Mouse (Mus musculus) ES-E14 (cell line): ENCODE measurements around the gene Rarb. TPM values are rescaled to one million over a fixed set of nuclear protein-coding genes. Genes with fewer than 3 reads are reported as not detected.
"Not testable (repeated sequence)": the region's sequence is repeated elsewhere in the genome, so short reads cannot be mapped to it uniquely, and the experiment has no call there.

Source experiments
- DNase-seq: peaks from one replicate; pipeline ENCODE4 v3.0.0-alpha.2; 2013; ENCODE audit warnings: low read depth, low spot score
- H3K27ac ChIP-seq: 2 replicates; pipeline ENCODE4 v1.5.1; 2012; ENCODE audit warnings: low read depth, mild to moderate bottlenecking, low read length, moderate library complexity, mixed read lengths; ENCODE audit not compliant: poor library complexity, insufficient read depth, severe bottlenecking
- H3K36me3 ChIP-seq: 2 replicates; pipeline ENCODE4 v1.6.1; 2012; ENCODE audit warnings: mild to moderate bottlenecking, low read length, moderate library complexity, mixed read lengths; ENCODE audit not compliant: control insufficient read depth, poor library complexity, insufficient read depth, severe bottlenecking
- H3K4me1 ChIP-seq, 2 experiments: fragments of 150-350 bp in 1 of 2; sonication (generic) in 1 of 2; 2 replicates each; pipeline ENCODE4 v1.6.1; 2012; ENCODE audit warnings: low read length in 2 of 2, mild to moderate bottlenecking in 1 of 2, mixed read lengths in 1 of 2; ENCODE audit not compliant: control insufficient read depth in 2 of 2, insufficient read depth in 2 of 2, poor library complexity in 1 of 2
- H3K4me3 ChIP-seq, 2 experiments: fragments of 150-350 bp in 1 of 2; sonication (generic) in 1 of 2; 2 replicates each; pipeline ENCODE4 v1.5.1; 2012; ENCODE audit warnings: low read length in 2 of 2, low read depth in 1 of 2, mild to moderate bottlenecking in 1 of 2, mixed read lengths in 1 of 2; ENCODE audit not compliant: insufficient read depth in 1 of 2, poor library complexity in 1 of 2, severe bottlenecking in 1 of 2
- H3K9ac ChIP-seq: 2 replicates; pipeline ENCODE4 v1.6.1; 2012; ENCODE audit warnings: low read depth, mild to moderate bottlenecking, low read length, mixed read lengths; ENCODE audit not compliant: poor library complexity, insufficient read depth, severe bottlenecking
- H3K9me3 ChIP-seq: fragments of 150-350 bp; sonication (generic); 2 replicates; pipeline ENCODE4 v1.6.1; 2012; ENCODE audit warnings: low read depth, mild to moderate bottlenecking, low read length; ENCODE audit not compliant: control insufficient read depth, insufficient read depth
- CHD2 ChIP-seq: IDR thresholded peaks from 2 replicates; pipeline ENCODE4 v1.6.1; 2014; ENCODE audit warnings: mild to moderate bottlenecking, low read depth, low read length, inconsistent platforms
- HCFC1 ChIP-seq: IDR thresholded peaks from 2 replicates; pipeline ENCODE4 v1.6.1; 2012; ENCODE audit warnings: low read length, inconsistent platforms, borderline replicate concordance; ENCODE audit not compliant: insufficient read depth
- MAFK ChIP-seq: IDR thresholded peaks from 2 replicates; pipeline ENCODE4 v1.6.1; 2014; ENCODE audit warnings: mild to moderate bottlenecking, low read depth, low read length, inconsistent platforms; ENCODE audit not compliant: insufficient read depth
- ZC3H11A ChIP-seq: IDR thresholded peaks from 2 replicates; pipeline ENCODE4 v1.6.1; 2012; ENCODE audit warnings: low read depth, mild to moderate bottlenecking, inconsistent platforms, low read length, borderline replicate concordance
- ZNF384 ChIP-seq: IDR thresholded peaks from 2 replicates; pipeline ENCODE4 v1.6.1; 2012; ENCODE audit warnings: low read depth, low read length, inconsistent platforms
- in situ Hi-C, 2 experiments: fragments of 600-800 bp; cut with MboI; formaldehyde crosslinking; loops; one replicate each; pipeline ENCODE4 v1.15.1; 2025; ENCODE audit warnings: low sequenced_read_pairs in 2 of 2, inconsistent platforms in 1 of 2; ENCODE audit not compliant: unreplicated experiment in 2 of 2
- total RNA-seq: library from RNA; depleted of rRNA; stranded (reverse); fragments of 300-350 nt; gene quantifications from 2 replicates; pipeline ENCODE4 v1.2.3, GENCODE M21; 2012

The Rarb gene
- total RNA-seq, 1 experiment = 1.2 TPM

DNA sequence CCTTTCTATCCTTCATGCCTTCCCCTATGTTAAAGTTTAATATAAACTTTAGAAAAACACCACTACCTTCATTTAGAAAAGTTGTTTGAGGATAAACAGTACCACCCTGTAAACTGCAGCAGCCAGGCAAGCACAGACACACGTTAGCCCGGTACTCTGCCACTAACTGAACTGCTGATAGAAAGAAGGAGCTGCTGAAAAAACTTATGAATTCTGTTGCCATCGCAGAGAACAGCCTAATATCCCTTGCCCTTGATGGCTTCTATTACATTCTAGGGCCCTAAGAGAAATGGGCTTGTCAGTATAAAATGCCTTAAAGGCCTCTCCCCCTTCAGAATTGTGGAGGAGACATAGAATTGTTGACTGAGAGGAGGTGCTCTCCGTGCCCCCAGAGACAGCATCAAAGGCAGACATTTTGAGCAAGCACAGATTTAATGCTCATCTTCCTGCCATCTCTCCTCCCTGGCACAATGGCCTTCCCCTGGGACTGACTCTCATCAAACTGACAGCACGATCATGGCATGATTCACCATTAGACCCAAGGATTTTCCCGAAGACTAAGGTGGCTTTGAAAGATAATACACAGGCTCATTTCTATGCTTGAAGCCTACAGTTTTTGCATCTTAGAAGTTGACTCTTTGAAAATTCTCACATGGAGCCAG is 60.1 kb downstream of the Rarb start:
- in situ Hi-C loops = no loop called here
- no peak for DNase-seq
- no peak overlapping the region for H3K4me3 ChIP-seq

DNA sequence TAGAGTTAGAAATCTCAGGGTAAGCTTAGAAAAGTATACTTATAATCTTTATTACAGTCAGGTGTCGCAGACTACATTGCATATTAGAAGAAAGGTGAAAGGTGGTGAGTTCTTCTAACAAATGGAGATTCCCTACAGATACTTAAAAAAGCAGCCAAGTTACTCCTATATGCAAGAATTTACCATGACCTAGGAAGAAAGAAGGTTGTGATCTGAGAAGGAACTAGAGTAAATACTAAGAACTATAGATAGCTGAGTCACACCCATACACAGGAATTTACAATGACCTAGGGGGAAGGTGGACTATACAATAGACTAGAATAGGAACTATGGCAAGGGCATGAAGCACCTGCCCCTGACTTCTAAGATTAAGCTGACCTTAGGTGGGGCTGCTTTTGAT is 63.4 kb downstream of the Rarb start:
- H3K27ac ChIP-seq, H3K9ac ChIP-seq, H3K4me3 ChIP-seq, H3K36me3 ChIP-seq, H3K4me1 ChIP-seq, H3K9me3 ChIP-seq, in situ Hi-C loops, DNase-seq: not testable (repeated sequence)

More for the DNA sequence above, 60.1 kb downstream of the Rarb start:
- Histone ChIP-seq H3K4me1 (no peaks in the 10 kb centered on the region), H3K9ac (no peak overlapping the region), H3K27ac (no peak overlapping the region), H3K9me3 (no peaks in the 10 kb centered on the region), H3K36me3 (no peaks in the 10 kb centered on the region)
- no peak for TF ChIP-seq ZC3H11A
- no peak for TF ChIP-seq HCFC1
- TF ChIP-seq MAFK = no peak
- no peak for TF ChIP-seq ZNF384
- no peak for TF ChIP-seq CHD2

DNA sequence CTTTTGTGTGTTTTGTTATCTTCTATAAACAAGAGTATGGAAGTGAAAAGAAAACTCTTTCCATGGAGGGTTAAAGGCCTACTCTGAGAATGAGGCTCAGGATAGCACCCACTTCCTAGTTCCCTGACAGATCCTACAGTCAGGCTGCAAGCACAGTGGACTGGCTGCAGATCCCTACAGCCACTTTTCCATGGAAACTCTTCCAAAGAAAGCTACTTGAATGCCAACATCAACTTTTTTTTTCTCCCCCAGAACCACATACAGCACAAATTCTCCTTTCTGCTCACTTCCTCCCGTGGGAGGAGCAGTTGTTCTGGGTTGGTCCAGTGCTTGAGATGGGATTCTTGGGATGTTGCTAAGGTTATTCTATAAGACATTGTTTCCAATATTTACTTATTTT is 66.3 kb downstream of the Rarb start:
- DNase-seq = no peak
- no peaks in the 10 kb centered on the region for H3K36me3 ChIP-seq
- no peak overlapping the region for H3K9ac ChIP-seq

DNA sequence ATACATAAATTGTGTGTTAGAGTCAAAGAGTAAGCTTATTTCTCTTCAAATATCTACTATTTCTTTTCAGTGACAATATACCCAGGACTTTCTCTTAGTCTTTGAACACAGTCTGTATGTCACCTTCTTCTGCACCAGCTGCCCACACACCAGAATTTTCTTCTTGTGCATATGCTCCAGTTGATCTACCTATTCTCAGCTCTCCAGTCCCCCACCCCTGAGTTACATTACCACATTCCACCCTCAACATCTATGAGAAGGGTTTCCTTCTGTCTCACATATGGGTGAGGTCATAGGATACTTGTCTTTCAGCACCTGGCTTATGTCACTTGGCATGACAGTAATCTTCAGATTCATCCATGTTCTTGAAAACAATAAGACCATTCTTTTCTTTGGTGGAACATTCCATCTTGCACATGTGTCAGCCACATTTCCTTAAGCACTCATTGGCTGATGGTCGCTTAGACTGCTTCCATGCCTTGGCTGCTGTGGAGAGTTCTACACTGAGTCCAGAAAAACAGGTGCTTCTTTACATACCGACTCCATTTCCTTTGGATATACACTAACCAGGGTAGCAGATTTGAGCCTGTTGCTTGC is 71.9 kb downstream of the Rarb start:
- Histone ChIP-seq H3K36me3 (no peaks in the 10 kb centered on the region), H3K4me1 (no peaks in the 10 kb centered on the region), H3K9me3 (no peaks in the 10 kb centered on the region), H3K4me3 (no peak overlapping the region), H3K9ac (no peak overlapping the region), H3K27ac (no peak overlapping the region)
- DNase-seq = no peak
- TF ChIP-seq CHD2 (no peak), MAFK (no peak), ZNF384 (no peak), HCFC1 (no peak), ZC3H11A (no peak)
- in situ Hi-C loops = no loop called here

More for the DNA sequence above, 66.3 kb downstream of the Rarb start:
- in situ Hi-C loops = no loop called here
- H3K4me1 ChIP-seq = no peaks in the 10 kb centered on the region
- no peak overlapping the region for H3K4me3 ChIP-seq
- TF ChIP-seq ZNF384 (no peak), CHD2 (no peak), HCFC1 (no peak), MAFK (no peak), ZC3H11A (no peak)
- no peak overlapping the region for H3K27ac ChIP-seq
- H3K9me3 ChIP-seq = no peaks in the 10 kb centered on the region
